In the genomic region with DNA sequence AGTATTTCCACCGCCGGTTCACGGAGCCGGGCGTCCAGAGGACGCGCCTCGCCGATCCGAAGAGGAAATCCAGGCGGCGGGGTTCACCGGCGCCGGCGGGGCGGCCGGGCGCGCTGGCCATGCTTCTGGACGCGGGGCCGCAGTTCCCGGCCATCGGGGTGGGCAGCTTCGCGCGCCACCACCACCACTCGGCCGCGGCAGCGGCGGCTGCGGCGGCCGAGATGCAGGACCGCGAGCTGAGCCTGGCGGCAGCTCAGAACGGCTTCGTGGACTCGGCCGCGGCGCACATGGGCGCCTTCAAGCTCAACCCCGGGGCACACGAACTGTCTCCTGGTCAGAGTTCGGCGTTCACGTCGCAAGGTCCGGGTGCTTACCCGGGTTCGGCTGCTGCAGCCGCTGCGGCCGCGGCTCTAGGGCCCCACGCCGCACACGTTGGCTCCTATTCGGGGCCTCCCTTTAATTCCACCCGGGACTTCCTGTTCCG, we compare ENCODE assay signal across 8 mouse cellular contexts. TPM values are rescaled to one million over a fixed set of nuclear protein-coding genes. Genes with fewer than 3 reads are reported as not detected.
DNase-seq lines count a peak whose midpoint lies in the region; ATAC-seq and TF ChIP-seq lines count a peak whose summit lies in the region.

No protein-coding gene starts in this region.

- no peak for DNase-seq in left cerebral cortex, adult 2 months (ENCODE audit: extremely low spot score in 1 of 2, low spot score in 2 of 2)
- no peak for DNase-seq in left cerebral cortex, postnatal 25 days (ENCODE audit: low spot score in 2 of 2)
- peak; percentile 46 for DNase-seq in hindbrain, postnatal 0 days (ENCODE audit: low spot score)
- DNase-seq in ovary, postnatal 36 days (ENCODE audit: low spot score): no peak
- DNase-seq in layer of hippocampus, adult 18-20 months (ENCODE audit: low spot score in 2 of 2): no peak
- no peak for DNase-seq in right cerebral cortex, adult 2 months (ENCODE audit: low spot score in 2 of 2)

- no peaks in the 10 kb centered on the region for H3K36me3 ChIP-seq in embryonic facial prominence, embryonic 12.5 days
- H3K36me3 ChIP-seq in hindbrain, postnatal 0 days (ENCODE audit: insufficient read depth, low read length): no peaks in the 10 kb centered on the region; the same call in 1 of the 2 replicates
- no peaks in the 10 kb centered on the region for H3K36me3 ChIP-seq in midbrain, embryonic 16.5 days (ENCODE audit: control insufficient read depth, insufficient read depth, low read length)

- peak overlapping the region; percentile 76 for H3K27ac ChIP-seq in left cerebral cortex, adult 2 months
- peak overlapping the region; percentile 84 for H3K27ac ChIP-seq in embryonic facial prominence, embryonic 12.5 days
- peak overlapping the region; percentile 89 for H3K27ac ChIP-seq in hindbrain, postnatal 0 days
- H3K27ac ChIP-seq in midbrain, embryonic 16.5 days (ENCODE audit: low read length): peak overlapping the region; percentile 91

- no peaks in the 10 kb centered on the region for H3K9me3 ChIP-seq in embryonic facial prominence, embryonic 12.5 days
- no peaks in the 10 kb centered on the region for H3K9me3 ChIP-seq in hindbrain, postnatal 0 days (ENCODE audit: low read length)
- no peaks in the 10 kb centered on the region for H3K9me3 ChIP-seq in midbrain, embryonic 16.5 days (replicated peaks; ENCODE audit: control insufficient read depth, low read length, poor library complexity, severe bottlenecking)

- 1% methylated on average over 65 of the region's 65 CpGs for whole genome bisulfite sequencing in embryonic facial prominence, embryonic 12.5 days
- 1% methylated on average over 43 of the region's 65 CpGs for WGBS in hindbrain, postnatal 0 days
- under 1% methylated on average over 54 of the region's 65 CpGs for WGBS in midbrain, embryonic 16.5 days

- TF ChIP-seq CTCF in left cerebral cortex, adult 2 months (IDR thresholded peaks at IDR 0.05): no peak
- TF ChIP-seq CTCF in hindbrain, postnatal 0 days (IDR thresholded peaks at IDR 0.05; ENCODE audit: low read depth): no peak

- peak overlapping the region; percentile 45 for H3K4me3 ChIP-seq in left cerebral cortex, adult 2 months
- H3K4me3 ChIP-seq in embryonic facial prominence, embryonic 12.5 days: peak overlapping the region; percentile 49
- H3K4me3 ChIP-seq in hindbrain, postnatal 0 days (ENCODE audit: low read length): peak overlapping the region; percentile 60
- peak overlapping the region; percentile 53 for H3K4me3 ChIP-seq in midbrain, embryonic 16.5 days (ENCODE audit: low read depth, low read length)

- peaks cover 64% of the 10 kb centered on the region for H3K27me3 ChIP-seq in embryonic facial prominence, embryonic 12.5 days
- H3K27me3 ChIP-seq in hindbrain, postnatal 0 days (ENCODE audit: insufficient read depth, low read length): 0 out of 2 replicates have a peak, but pooled peaks cover 5% of the 10 kb centered on the region
- H3K27me3 ChIP-seq in midbrain, embryonic 16.5 days (ENCODE audit: control insufficient read depth, insufficient read depth, low read depth, low read length): peaks cover 8% of the 10 kb centered on the region

- ATAC-seq in embryonic facial prominence, embryonic 12.5 days (ENCODE audit: insufficient number of reproducible peaks, insufficient read depth, low FRiP score, low TSS enrichment): no peak
- ATAC-seq in hindbrain, postnatal 0 days: no peak
- peak; percentile 1; the same call in 1 of the 2 replicates for ATAC-seq in midbrain, embryonic 16.5 days

- H3K9ac ChIP-seq in embryonic facial prominence, embryonic 12.5 days: peak overlapping the region; percentile 60
- peak overlapping the region; percentile 89 for H3K9ac ChIP-seq in hindbrain, postnatal 0 days (replicated peaks; ENCODE audit: low read length)
- H3K9ac ChIP-seq in midbrain, embryonic 16.5 days (ENCODE audit: low read depth, low read length): peak overlapping the region; percentile 76

- peak overlapping the region; percentile 71 for H3K4me2 ChIP-seq in embryonic facial prominence, embryonic 12.5 days (replicated peaks)
- peak overlapping the region; percentile 68 for H3K4me2 ChIP-seq in hindbrain, postnatal 0 days (ENCODE audit: low read depth, low read length)
- peak overlapping the region; percentile 44 for H3K4me2 ChIP-seq in midbrain, embryonic 16.5 days (ENCODE audit: low read length)

- H3K4me1 ChIP-seq in embryonic facial prominence, embryonic 12.5 days: peaks cover 21% of the 10 kb centered on the region; the same call in 1 of the 2 replicates
- no peaks in the 10 kb centered on the region for H3K4me1 ChIP-seq in hindbrain, postnatal 0 days (ENCODE audit: insufficient read depth, low read length)
- H3K4me1 ChIP-seq in midbrain, embryonic 16.5 days (ENCODE audit: control insufficient read depth, insufficient read depth, low read length): peaks cover 9% of the 10 kb centered on the region; the same call in 1 of the 2 replicates

- intact Hi-C loops in left cerebral cortex, adult 2 months (cut with DNase I): no loop called here
- intact Hi-C loops in left cerebral cortex, postnatal 25 days (cut with DNase I): loop anchor here (5.0 kb wide), 2 partner anchors 68 to 248 kb away; no protein-coding TSS in a partner anchor

RNA-seq across cellular contexts. Expression of a gene that starts 0.4 kb away (rescaled TPM):
- 10 to 100 TPM; 17.4 to 18.3 TPM for total RNA-seq in left cerebral cortex, adult 2 months (2021)
- total RNA-seq in left cerebral cortex, postnatal 25 days (2021): 10 to 100 TPM; 16.0 to 16.5 TPM
- polyA plus RNA-seq in embryonic facial prominence, embryonic 12.5 days (2016; fragmentation: Nextera tagmentation; extraction: Ambion mirVana): 3.7 and 4.9 TPM in 2 replicates
- total RNA-seq in hindbrain, postnatal 0 days (2014; rRNA removed): 234 TPM in 2 replicates
- 35.9 and 40.2 TPM in 2 replicates for polyA plus RNA-seq in hindbrain, postnatal 0 days (2015; fragmentation: Nextera tagmentation; extraction: Ambion mirVana)
- 6.3 and 15.2 TPM in 2 replicates for polyA plus RNA-seq in midbrain, embryonic 16.5 days (2015; fragmentation: Nextera tagmentation; extraction: Ambion mirVana)
- 10 to 100 TPM; 16.1 to 18.7 TPM for total RNA-seq in layer of hippocampus, adult 18-20 months (2021)

RNA-seq across cellular contexts. Expression of a gene that starts 10.1 kb away (rescaled TPM):
- total RNA-seq in left cerebral cortex, adult 2 months (2021): 1 to 10 TPM; 4.1 to 4.8 TPM
- total RNA-seq in left cerebral cortex, postnatal 25 days (2021): 1 to 10 TPM; 2.3 to 2.7 TPM
- polyA plus RNA-seq in embryonic facial prominence, embryonic 12.5 days (2016; fragmentation: Nextera tagmentation; extraction: Ambion mirVana): 4.8 and 5.4 TPM in 2 replicates
- 46.2 and 51.3 TPM in 2 replicates for total RNA-seq in hindbrain, postnatal 0 days (2014; rRNA removed)
- 31.0 and 31.1 TPM in 2 replicates for polyA plus RNA-seq in hindbrain, postnatal 0 days (2015; fragmentation: Nextera tagmentation; extraction: Ambion mirVana)
- 9.5 and 29.0 TPM in 2 replicates for polyA plus RNA-seq in midbrain, embryonic 16.5 days (2015; fragmentation: Nextera tagmentation; extraction: Ambion mirVana)
- 1 to 10 TPM; 3.0 to 5.1 TPM for total RNA-seq in layer of hippocampus, adult 18-20 months (2021)

RNA-seq across cellular contexts. Expression of a gene that starts 14.8 kb away (rescaled TPM):
- total RNA-seq in left cerebral cortex, adult 2 months (2021): not detected
- total RNA-seq in left cerebral cortex, postnatal 25 days (2021): not detected
- polyA plus RNA-seq in embryonic facial prominence, embryonic 12.5 days (2016; fragmentation: Nextera tagmentation; extraction: Ambion mirVana): not detected in 2 replicates
- total RNA-seq in hindbrain, postnatal 0 days (2014; rRNA removed): 0.93 and 4.7 TPM in 2 replicates
- polyA plus RNA-seq in hindbrain, postnatal 0 days (2015; fragmentation: Nextera tagmentation; extraction: Ambion mirVana): 1.2 and 1.4 TPM in 2 replicates
- 0.19 and 0.93 TPM in 2 replicates for polyA plus RNA-seq in midbrain, embryonic 16.5 days (2015; fragmentation: Nextera tagmentation; extraction: Ambion mirVana)
- total RNA-seq in layer of hippocampus, adult 18-20 months (2021): not detected

RNA-seq across cellular contexts. Expression of a gene that starts 24.7 kb away (rescaled TPM):
- under 1 TPM; 0.28 to 0.34 TPM for total RNA-seq in left cerebral cortex, adult 2 months (2021)
- under 1 TPM in 1 of 2 experiments, not detected in 1; 0.23 TPM for total RNA-seq in left cerebral cortex, postnatal 25 days (2021)
- polyA plus RNA-seq in embryonic facial prominence, embryonic 12.5 days (2016; fragmentation: Nextera tagmentation; extraction: Ambion mirVana): 0.38 and 0.47 TPM in 2 replicates
- 1.2 and 3.0 TPM in 2 replicates for total RNA-seq in hindbrain, postnatal 0 days (2014; rRNA removed)
- 0.56 and 0.82 TPM in 2 replicates for polyA plus RNA-seq in hindbrain, postnatal 0 days (2015; fragmentation: Nextera tagmentation; extraction: Ambion mirVana)
- 0.82 and 1.4 TPM in 2 replicates for polyA plus RNA-seq in midbrain, embryonic 16.5 days (2015; fragmentation: Nextera tagmentation; extraction: Ambion mirVana)
- under 1 TPM; 0.30 to 0.38 TPM for total RNA-seq in layer of hippocampus, adult 18-20 months (2021)

RNA-seq across cellular contexts. Expression of a gene that starts 58.5 kb away (rescaled TPM):
- total RNA-seq in left cerebral cortex, adult 2 months (2021): 10 to 100 TPM; 30.2 to 36.2 TPM
- 10 to 100 TPM; 31.3 to 32.4 TPM for total RNA-seq in left cerebral cortex, postnatal 25 days (2021)
- 35.3 and 36.5 TPM in 2 replicates for polyA plus RNA-seq in embryonic facial prominence, embryonic 12.5 days (2016; fragmentation: Nextera tagmentation; extraction: Ambion mirVana)
- 6.7 and 13.4 TPM in 2 replicates for total RNA-seq in hindbrain, postnatal 0 days (2014; rRNA removed)
- 39.1 and 42.8 TPM in 2 replicates for polyA plus RNA-seq in hindbrain, postnatal 0 days (2015; fragmentation: Nextera tagmentation; extraction: Ambion mirVana)
- polyA plus RNA-seq in midbrain, embryonic 16.5 days (2015; fragmentation: Nextera tagmentation; extraction: Ambion mirVana): 25.9 and 38.5 TPM in 2 replicates
- total RNA-seq in layer of hippocampus, adult 18-20 months (2021): 10 to 100 TPM; 38.7 to 39.5 TPM

Comparison
In these comparisons a context has a peak if more than half of its experiments do, and no peak if none do; other contexts are left out.
1. RNA of a gene that starts 0.4 kb away (total RNA-seq): 234 TPM in hindbrain, postnatal 0 days; 16.1 to 18.7 TPM in layer of hippocampus, adult 18-20 months, 17.4 to 18.3 TPM in left cerebral cortex, adult 2 months and 16.0 to 16.5 TPM in left cerebral cortex, postnatal 25 days; every median in the first group is over 10 times any median in the second.
2. Peak in every context shown above with its lines, with median percentiles within 50 percentile points of each other: H3K27ac ChIP-seq, H3K4me3 ChIP-seq, H3K4me2 ChIP-seq and H3K9ac ChIP-seq.